Mouse (Mus musculus) MEL (cell line): Measurements from ENCODE around the gene Cadm4. TPM values are rescaled to one million over a fixed set of nuclear protein-coding genes. Genes with fewer than 3 reads are reported as not detected.

Experiments used
- DNase-seq: peaks from one replicate; pipeline ENCODE4 v3.0.0; 2011; ENCODE audit warnings: low read depth, low spot score
- H3K27ac ChIP-seq: 2 replicates; pipeline ENCODE4 v1.5.1; 2012; ENCODE audit warnings: low read depth, mild to moderate bottlenecking, control low read depth, low read length, moderate library complexity; ENCODE audit not compliant: control insufficient read depth
- H3K27me3 ChIP-seq, 2 experiments: fragments of 150-350 bp in 1 of 2; sonication (generic) in 1 of 2; 2 replicates each; pipeline ENCODE4 v1.6.1; 2012; ENCODE audit warnings: low read length in 2 of 2, mild to moderate bottlenecking in 2 of 2, improper control_type of control experiment in 1 of 2, moderate library complexity in 1 of 2; ENCODE audit not compliant: insufficient read depth in 2 of 2, control insufficient read depth in 1 of 2
- H3K36me3 ChIP-seq, 2 experiments: 2 replicates each; pipeline ENCODE4 v1.6.1; 2012 to 2014; ENCODE audit warnings: low read length in 2 of 2, improper control_type of control experiment in 1 of 2, inconsistent platforms in 1 of 2, mild to moderate bottlenecking in 1 of 2; ENCODE audit not compliant: insufficient read depth in 2 of 2, control insufficient read depth in 1 of 2
- H3K4me1 ChIP-seq, 2 experiments: fragments of 150-350 bp in 1 of 2; sonication (generic) in 1 of 2; 2 replicates each; pipeline ENCODE4 v1.6.1; 2012; ENCODE audit warnings: low read length in 2 of 2, improper control_type of control experiment in 1 of 2, mild to moderate bottlenecking in 1 of 2; ENCODE audit not compliant: insufficient read depth in 2 of 2, control insufficient read depth in 1 of 2
- H3K4me3 ChIP-seq, 2 experiments: fragments of 150-350 bp in 1 of 2; sonication (generic) in 1 of 2; 2 replicates each; pipeline ENCODE4 v1.5.1; 2012; ENCODE audit warnings: low read depth in 2 of 2, low read length in 2 of 2, mild to moderate bottlenecking in 2 of 2, moderate library complexity in 2 of 2, control low read depth in 1 of 2, improper control_type of control experiment in 1 of 2; ENCODE audit not compliant: control insufficient read depth in 1 of 2, insufficient read depth in 1 of 2
- H3K79me2 ChIP-seq: 2 replicates; pipeline ENCODE4 v1.6.1; 2012; ENCODE audit warnings: mild to moderate bottlenecking, low read length, moderate library complexity; ENCODE audit not compliant: control insufficient read depth, poor library complexity, insufficient read depth
- H3K9ac ChIP-seq: 2 replicates; pipeline ENCODE4 v1.6.1; 2012; ENCODE audit warnings: low read depth, mild to moderate bottlenecking, control low read depth, low read length, moderate library complexity; ENCODE audit not compliant: control insufficient read depth, poor library complexity, severe bottlenecking
- H3K9me3 ChIP-seq: fragments of 150-350 bp; sonication (generic); replicated peaks from 2 replicates; pipeline ENCODE4 v1.6.1; 2012; ENCODE audit warnings: mild to moderate bottlenecking, low read length, improper control_type of control experiment, moderate library complexity; ENCODE audit not compliant: insufficient read depth
- BHLHE40 ChIP-seq: IDR thresholded peaks from 2 replicates; pipeline ENCODE4 v1.6.1; 2012; ENCODE audit warnings: low read depth, mild to moderate bottlenecking, inconsistent platforms, low read length, improper control_type of control experiment, borderline replicate concordance
- CHD1 ChIP-seq: IDR thresholded peaks from 2 replicates; pipeline ENCODE4 v1.6.1; 2012; ENCODE audit warnings: low read depth, mild to moderate bottlenecking, inconsistent platforms, low read length, improper control_type of control experiment
- CHD2 ChIP-seq: IDR thresholded peaks from 2 replicates; pipeline ENCODE4 v1.6.1; 2011; ENCODE audit warnings: low read length, improper control_type of control experiment
- CTCF ChIP-seq, 3 experiments: IDR thresholded peaks in 2 of 3; conservative IDR thresholded peaks in 1 of 3; 2 replicates each; pipeline ENCODE4 v1.5.1; 2011 to 2012; ENCODE audit warnings: low read length in 3 of 3, low read depth in 2 of 3, mild to moderate bottlenecking in 2 of 3, improper control_type of control experiment in 1 of 3, inconsistent platforms in 1 of 3, mixed read lengths in 1 of 3, moderate library complexity in 1 of 3; ENCODE audit not compliant: control insufficient read depth in 1 of 3, insufficient read depth in 1 of 3, poor library complexity in 1 of 3, severe bottlenecking in 1 of 3
- ELF1 ChIP-seq: IDR thresholded peaks from 2 replicates; pipeline ENCODE4 v1.6.1; 2014; ENCODE audit warnings: low read depth, mild to moderate bottlenecking, inconsistent platforms, low read length, improper control_type of control experiment, moderate library complexity
- ETS1 ChIP-seq: IDR thresholded peaks from 2 replicates; pipeline ENCODE4 v1.6.1; 2012; ENCODE audit warnings: low read depth, mild to moderate bottlenecking, inconsistent platforms, low read length, improper control_type of control experiment, moderate library complexity
- GABPA ChIP-seq: IDR thresholded peaks from 2 replicates; pipeline ENCODE4 v1.6.1; 2012; ENCODE audit warnings: low read depth, mild to moderate bottlenecking, inconsistent platforms, low read length, improper control_type of control experiment, moderate library complexity
- GATA1 ChIP-seq: IDR thresholded peaks from 2 replicates; pipeline ENCODE4 v1.6.1; 2011; ENCODE audit warnings: low read depth, low read length, improper control_type of control experiment
- HCFC1 ChIP-seq: IDR thresholded peaks from 2 replicates; pipeline ENCODE4 v1.6.1; 2012; ENCODE audit warnings: low read depth, mild to moderate bottlenecking, inconsistent platforms, low read length, improper control_type of control experiment, moderate library complexity
- JUND ChIP-seq: IDR thresholded peaks from 2 replicates; pipeline ENCODE4 v1.6.1; 2011; ENCODE audit warnings: low read depth, mild to moderate bottlenecking, improper control_type of control experiment, low read length
- KAT2A ChIP-seq: conservative IDR thresholded peaks from 2 replicates; pipeline ENCODE4 v1.6.1; 2012; ENCODE audit warnings: low read depth, low read length, improper control_type of control experiment, inconsistent platforms
- MAFK ChIP-seq: IDR thresholded peaks from 2 replicates; pipeline ENCODE4 v1.6.1; 2011; ENCODE audit warnings: low read depth, mild to moderate bottlenecking, low read length, improper control_type of control experiment, borderline replicate concordance
- MAX ChIP-seq: IDR thresholded peaks from 2 replicates; pipeline ENCODE4 v1.6.1; 2011; ENCODE audit warnings: low read length, improper control_type of control experiment
- MAZ ChIP-seq: IDR thresholded peaks from 2 replicates; pipeline ENCODE4 v1.6.1; 2012; ENCODE audit warnings: low read depth, mild to moderate bottlenecking, inconsistent platforms, low read length, improper control_type of control experiment
- MEF2A ChIP-seq: IDR thresholded peaks from 2 replicates; pipeline ENCODE4 v1.6.1; 2014; ENCODE audit warnings: low read depth, mild to moderate bottlenecking, inconsistent platforms, low read length, improper control_type of control experiment; ENCODE audit not compliant: poor library complexity, insufficient replicate concordance, severe bottlenecking; ENCODE audit errors: extremely low read depth
- MXI1 ChIP-seq: IDR thresholded peaks from 2 replicates; pipeline ENCODE4 v1.6.1; 2011; ENCODE audit warnings: mild to moderate bottlenecking, low read depth, low read length, improper control_type of control experiment
- NELFE ChIP-seq: IDR thresholded peaks from 2 replicates; pipeline ENCODE4 v1.6.1; 2011; ENCODE audit warnings: low read depth, low read length, improper control_type of control experiment
- NRF1 ChIP-seq: IDR thresholded peaks from 2 replicates; pipeline ENCODE4 v1.6.1; 2014; ENCODE audit warnings: low read depth, mild to moderate bottlenecking, inconsistent platforms, low read length, improper control_type of control experiment, moderate library complexity; ENCODE audit not compliant: poor library complexity, insufficient read depth, severe bottlenecking
- POLR2AphosphoS2 ChIP-seq: IDR thresholded peaks from 2 replicates; pipeline ENCODE4 v1.6.1; 2011; ENCODE audit warnings: low read length, improper control_type of control experiment
- RAD21 ChIP-seq: IDR thresholded peaks from 2 replicates; pipeline ENCODE4 v1.6.1; 2011; ENCODE audit warnings: mild to moderate bottlenecking, low read depth, low read length, improper control_type of control experiment
- RCOR1 ChIP-seq: IDR thresholded peaks from 2 replicates; pipeline ENCODE4 v1.6.1; 2012; ENCODE audit warnings: low read depth, mild to moderate bottlenecking, inconsistent platforms, low read length, improper control_type of control experiment
- SMC3 ChIP-seq: IDR thresholded peaks from 2 replicates; pipeline ENCODE4 v1.6.1; 2011; ENCODE audit warnings: low read depth, low read length, improper control_type of control experiment
- TAL1 ChIP-seq: IDR thresholded peaks from 2 replicates; pipeline ENCODE4 v1.6.1; 2012; ENCODE audit warnings: mild to moderate bottlenecking, inconsistent platforms, low read length, moderate library complexity, mixed read lengths
- USF2 ChIP-seq, 2 experiments: IDR thresholded peaks; 2 replicates each; pipeline ENCODE4 v1.6.1; 2011 to 2012; ENCODE audit warnings: improper control_type of control experiment in 2 of 2, low read length in 2 of 2, borderline replicate concordance in 1 of 2, inconsistent platforms in 1 of 2, low read depth in 1 of 2, mild to moderate bottlenecking in 1 of 2; ENCODE audit not compliant: insufficient read depth in 1 of 2
- ZKSCAN1 ChIP-seq: IDR thresholded peaks from 2 replicates; pipeline ENCODE4 v1.6.1; 2012; ENCODE audit warnings: low read depth, mild to moderate bottlenecking, inconsistent platforms, low read length, improper control_type of control experiment, moderate library complexity
- ZNF384 ChIP-seq: IDR thresholded peaks from 2 replicates; pipeline ENCODE4 v1.6.1; 2012; ENCODE audit warnings: low read depth, mild to moderate bottlenecking, inconsistent platforms, low read length, improper control_type of control experiment
- polyA plus RNA-seq, 2 experiments: library from polyadenylated mRNA; stranded (reverse) in 1 of 2; unstranded in 1 of 2; fragments of >175 nt in 1 of 2; fragments of >200 nt in 1 of 2; gene quantifications; 2 replicates each; pipeline versions ENCODE4 v1.2.1 to v1.2.4; 2012; ENCODE audit warnings: low replicate concordance in 2 of 2, low read depth in 1 of 2; ENCODE audit not compliant: insufficient read length in 2 of 2, insufficient read depth in 1 of 2, missing spikeins in 1 of 2
- total RNA-seq: library from RNA; depleted of rRNA; stranded (reverse); fragments of 300-350 nt; gene quantifications from 2 replicates; pipeline ENCODE4 v1.2.3, GENCODE M21; 2012

Cadm4 gene
- total and polyA plus RNA-seq, 3 experiments: 0.12 to 0.38 TPM; not detected in 1

GRCm38 (mm10) chr7:24505447-24506064, 23.7 kb downstream of the Cadm4 start:
- DNase-seq: no peak
- H3K9ac ChIP-seq: no peak overlapping the region
- TF ChIP-seq SMC3 (no peak), RCOR1 (no peak), POLR2AphosphoS2 (no peak), JUND (no peak), MXI1 (no peak), CHD2 (no peak), MAX (no peak), ZNF384 (no peak), MAFK (no peak), BHLHE40 (no peak), HCFC1 (no peak), RAD21 (no peak), MAZ (no peak), ETS1 (no peak), CHD1 (no peak), CTCF (IDR thresholded peaks at IDR 0.05 in 2 of 3, conservative IDR thresholded peaks at IDR 0.05 in 1 of 3; ENCODE audit: control insufficient read depth in 1 of 3, insufficient read depth in 1 of 3, low read depth in 2 of 3, low read length in 3 of 3, poor library complexity in 1 of 3, severe bottlenecking in 1 of 3) (no peak), ZKSCAN1 (no peak), ELF1 (no peak), NELFE (no peak)
- H3K4me1 ChIP-seq: peaks cover 0 to 2% of the 10 kb centered on the region in 2 experiments; a peak in 1 of 4 replicates
- H3K4me3 ChIP-seq: no peak overlapping the region
- peaks cover 0 to 4% of the 10 kb centered on the region in 2 experiments; a peak in 1 of 4 replicates for H3K36me3 ChIP-seq
- no peak overlapping the region for H3K27ac ChIP-seq
- H3K9me3 ChIP-seq: no peaks in the 10 kb centered on the region
- peaks cover 11% of the 10 kb centered on the region for H3K79me2 ChIP-seq
- H3K27me3 ChIP-seq: no peaks in the 10 kb centered on the region

- peak; percentile 33 for DNase-seq
- no peaks in the 10 kb centered on the region for H3K9me3 ChIP-seq
- peaks cover 2 to 3% of the 10 kb centered on the region in 2 experiments; a peak in 2 of 4 replicates for H3K4me1 ChIP-seq
- H3K27me3 ChIP-seq: no peaks in the 10 kb centered on the region
- TF ChIP-seq MAZ: no peak
- no peak for TF ChIP-seq POLR2AphosphoS2
- no peak for TF ChIP-seq TAL1
- no peak for TF ChIP-seq KAT2A
- TF ChIP-seq JUND: no peak
- no peak for TF ChIP-seq NRF1
- no peak for TF ChIP-seq GABPA
- no peak for TF ChIP-seq GATA1
- TF ChIP-seq USF2 (IDR thresholded peaks at IDR 0.05; ENCODE audit: borderline replicate concordance in 1 of 2, insufficient read depth in 1 of 2, low read depth in 1 of 2, low read length in 2 of 2): no peak
- no peak for TF ChIP-seq MEF2A
- no peak for TF ChIP-seq ZNF384
- no peak for TF ChIP-seq ZKSCAN1
- no peak for TF ChIP-seq NELFE
- TF ChIP-seq SMC3: no peak
- TF ChIP-seq RAD21: no peak
- no peak overlapping the region for H3K9ac ChIP-seq
- H3K27ac ChIP-seq: no peak overlapping the region; the same call in 1 of the 2 replicates
- H3K36me3 ChIP-seq: peaks cover 0 to 5% of the 10 kb centered on the region in 2 experiments; a peak in 1 of 4 replicates
- peaks cover 11% of the 10 kb centered on the region for H3K79me2 ChIP-seq
- peak overlapping the region in 1 of 2 experiments; percentile 74; a peak in 3 of 4 replicates for H3K4me3 ChIP-seq
Measured at GRCm38 (mm10) chr7:24506065-24506459, 24.2 kb downstream of the Cadm4 start.
